Mouse (Mus musculus) layer of hippocampus, postnatal 14 days (tissue): ENCODE measurements at regions not wholly inside any gene's neighbourhood (a gene's known extent, or its start where the extent isn't known, plus 50 kb on each side); places are given as distances from the start of the nearest gene placed in this dataset.

Experiments used
- DNase-seq, 2 experiments: peaks; one replicate each; pipeline ENCODE4 v3.0.0; 2021 to 2022; ENCODE audit warnings: low spot score in 2 of 2, mixed read lengths in 1 of 2

GRCm38 (mm10) chr2:75405524-75406214 is 253.4 kb upstream of the Hnrnpa3 start:
- peak in 1 of 2 experiments; percentile 20 for DNase-seq

- DNase-seq, result no peak
These were observed 252.2 kb upstream of the Hnrnpa3 start for GRCm38 (mm10) chr2:75406721-75407455.

- peak in 1 of 2 experiments; percentile 66 for DNase-seq
These were observed 251.5 kb upstream of the Hnrnpa3 start for GRCm38 (mm10) chr2:75407560-75407959.

DNA sequence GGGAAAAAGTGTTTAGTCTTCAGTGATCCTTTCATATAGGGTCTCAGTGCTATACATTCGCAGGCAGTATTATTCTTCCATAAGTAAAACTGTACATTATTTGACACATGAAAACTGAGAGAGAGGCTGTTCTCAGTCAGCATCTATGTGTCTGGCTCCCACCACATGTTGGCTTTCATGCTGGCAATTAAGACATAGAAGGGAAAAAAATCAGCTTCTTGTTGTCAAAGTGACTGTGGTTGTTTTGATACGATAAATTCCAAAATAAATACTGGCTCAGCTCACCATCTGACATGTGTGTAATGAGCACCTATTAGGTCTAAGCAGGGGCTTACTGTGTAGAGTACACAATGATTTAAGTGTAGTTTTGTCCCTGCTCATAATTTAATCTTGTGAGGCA is 251.0 kb upstream of the Hnrnpa3 start:
- no peak for DNase-seq

DNA sequence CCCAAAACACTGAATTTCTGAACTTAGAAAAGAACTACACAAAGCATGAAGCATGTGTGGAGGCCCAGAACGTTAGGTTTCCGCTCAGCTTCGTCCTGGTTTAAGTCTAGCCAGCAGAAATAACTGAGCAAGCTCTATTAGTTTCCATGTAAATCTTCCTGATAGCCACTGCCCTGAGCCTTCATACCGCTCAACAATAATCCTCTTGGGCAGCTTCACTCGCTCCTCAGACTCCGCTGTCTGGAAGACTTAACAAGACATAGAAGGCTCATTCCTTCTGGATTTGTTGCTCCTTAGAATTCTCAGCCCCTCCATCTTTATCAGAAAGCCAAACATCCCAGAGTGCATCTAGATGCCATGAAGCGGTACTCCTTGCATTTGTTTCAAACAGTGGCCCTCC is 249.3 kb upstream of the Hnrnpa3 start:
- DNase-seq, result no peak

- DNase-seq, result no peak
These were observed 246.3 kb upstream of the Hnrnpa3 start for GRCm38 (mm10) chr2:75412735-75413134.

DNA sequence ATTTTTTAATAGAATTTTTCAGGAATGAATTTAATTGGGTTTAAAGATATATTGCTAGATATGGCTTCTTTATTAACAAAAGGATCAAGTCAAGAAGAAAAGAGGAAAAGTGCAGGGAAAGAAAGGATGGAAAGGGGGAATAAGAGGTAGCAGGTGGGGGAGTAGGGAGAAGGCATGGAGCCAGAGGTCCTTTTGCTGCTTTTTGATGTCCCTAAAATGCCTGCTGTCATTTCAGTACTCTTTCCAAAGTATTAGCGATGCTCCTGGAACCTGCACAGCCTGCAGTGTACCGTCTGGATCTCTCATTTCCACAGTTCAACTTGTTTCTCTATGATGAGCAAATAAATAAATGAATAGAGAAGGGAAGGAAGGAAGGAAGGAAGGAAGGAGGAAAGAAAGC is 240.4 kb upstream of the Hnrnpa3 start:
- DNase-seq, result peak in 1 of 2 experiments; percentile 16

DNA sequence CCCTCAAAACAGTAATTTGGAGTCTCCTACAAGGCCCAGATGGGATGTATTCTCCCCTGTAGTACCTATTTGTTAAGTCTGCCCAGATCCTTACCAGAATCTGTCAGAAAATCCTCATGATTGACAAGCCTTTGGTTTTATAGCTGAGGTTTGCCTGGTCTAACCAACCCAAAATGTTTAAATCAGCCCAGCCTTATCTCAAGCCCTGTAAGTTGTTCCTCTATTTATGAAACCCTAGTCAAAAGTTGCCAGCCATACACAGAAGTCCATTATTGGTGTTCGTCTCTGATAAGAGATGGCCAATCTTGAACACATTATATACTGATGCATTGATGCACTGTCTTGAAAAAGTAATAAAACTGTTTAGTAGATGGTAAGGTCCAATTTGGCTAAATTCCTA is 239.9 kb upstream of the Hnrnpa3 start:
- DNase-seq, result no peak

GRCm38 (mm10) chr2:75422798-75423685 is 236.0 kb upstream of the Hnrnpa3 start:
- DNase-seq, result no peak

GRCm38 (mm10) chr2:75423872-75424271 is 235.2 kb upstream of the Hnrnpa3 start:
- no peak for DNase-seq

DNA sequence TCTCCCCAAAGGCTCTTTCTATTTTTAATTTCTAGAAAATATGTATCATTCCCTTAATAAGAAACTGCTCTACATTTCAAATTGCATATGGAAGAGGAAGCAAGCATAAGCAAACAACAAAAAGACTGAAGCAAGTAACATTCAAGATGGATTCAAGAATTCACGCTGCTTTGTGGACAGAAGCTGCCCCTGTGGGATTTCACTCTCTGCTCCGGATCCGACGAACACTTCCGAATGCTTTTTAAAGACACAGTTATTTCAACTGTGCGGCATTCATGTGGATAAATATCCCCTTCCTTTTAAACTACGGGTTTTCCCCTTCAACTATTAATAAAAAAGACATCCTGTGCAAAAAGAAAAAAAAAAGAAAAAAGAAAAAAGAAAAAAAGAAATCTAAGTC is 234.7 kb upstream of the Hnrnpa3 start:
- no peak for DNase-seq

GRCm38 (mm10) chr2:75424911-75425310 is 234.2 kb upstream of the Hnrnpa3 start:
- no peak for DNase-seq

GRCm38 (mm10) chr2:75425384-75425783 is 233.7 kb upstream of the Hnrnpa3 start:
- no peak for DNase-seq

GRCm38 (mm10) chr2:75425791-75426190 is 233.3 kb upstream of the Hnrnpa3 start:
- no peak for DNase-seq

- no peak for DNase-seq
These were observed 231.1 kb upstream of the Hnrnpa3 start for GRCm38 (mm10) chr2:75427936-75428458.

GRCm38 (mm10) chr2:75430161-75430940 is 228.7 kb upstream of the Hnrnpa3 start:
- no peak for DNase-seq

GRCm38 (mm10) chr2:75431981-75432380 is 227.1 kb upstream of the Hnrnpa3 start:
- DNase-seq, result no peak

DNA sequence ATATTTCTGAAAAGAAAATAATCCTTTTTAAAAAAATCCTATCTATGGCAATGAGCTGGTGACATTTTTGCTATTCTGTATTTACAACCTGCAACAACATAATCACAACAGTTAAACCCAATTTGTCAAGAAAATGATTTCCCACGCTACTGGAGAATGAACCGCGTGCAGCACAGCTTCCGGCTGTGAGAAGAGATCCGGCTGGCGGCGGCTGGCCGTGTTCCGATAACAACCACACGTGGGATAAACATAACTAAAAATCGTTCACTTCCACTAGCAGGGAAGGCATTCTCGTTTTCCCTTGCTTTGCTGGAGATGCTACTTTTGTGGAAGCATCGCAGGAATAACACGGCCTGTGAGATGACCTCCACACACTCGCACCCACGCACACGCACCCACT is 224.5 kb upstream of the Hnrnpa3 start:
- DNase-seq, result no peak

GRCm38 (mm10) chr2:75439522-75440230 is 219.4 kb upstream of the Hnrnpa3 start:
- DNase-seq, result no peak

- no peak for DNase-seq
These were observed 216.4 kb upstream of the Hnrnpa3 start for GRCm38 (mm10) chr2:75442632-75443031.
